Mouse (Mus musculus): ENCODE data around the gene Adipoq.

The Adipoq gene

DNA sequence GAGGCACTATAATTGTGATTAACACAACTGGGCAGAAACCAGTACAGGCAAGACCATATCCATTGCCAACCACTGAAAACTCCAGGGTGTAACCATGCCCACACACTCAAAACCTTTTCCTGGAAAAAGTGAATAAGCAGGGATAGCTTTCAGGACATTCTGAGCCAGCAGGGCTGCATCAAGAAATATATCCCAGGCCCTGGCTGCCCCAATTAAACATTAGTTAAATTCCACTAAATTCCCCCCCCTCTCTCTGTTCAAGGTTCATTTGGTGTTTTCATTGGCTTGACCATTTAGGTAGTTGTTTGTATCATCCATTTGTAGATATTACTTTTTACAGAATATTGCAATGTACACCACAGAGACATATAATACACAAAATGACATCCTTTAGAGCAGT is 50.0 kb downstream of the Adipoq start:
- DNase-seq (ENCODE audit: low read depth in 2 of 2, low spot score in 2 of 2) = no peak

DNA sequence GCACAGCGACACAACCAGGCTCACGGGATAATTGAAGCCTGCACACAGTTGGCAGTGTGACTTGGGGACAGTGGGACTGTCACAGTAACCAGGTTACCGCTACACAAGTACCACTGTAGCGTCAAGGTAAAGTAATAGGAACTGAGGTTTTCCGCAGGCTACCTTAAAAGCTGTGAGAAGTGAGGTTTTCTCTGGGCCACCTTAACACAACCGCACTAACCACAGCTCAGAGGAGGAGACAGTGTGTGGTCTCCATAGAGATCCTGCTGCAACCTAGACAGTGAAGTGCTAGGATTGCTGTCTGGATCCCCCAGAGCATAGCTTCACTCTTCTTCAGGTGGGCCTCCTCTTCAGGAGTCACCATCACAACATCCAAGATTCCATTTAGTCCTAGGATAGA is 50.5 kb downstream of the Adipoq start:
- DNase-seq (ENCODE audit: low read depth in 2 of 2, low spot score in 2 of 2) = peak in 1 of 2 experiments; percentile 49

DNA sequence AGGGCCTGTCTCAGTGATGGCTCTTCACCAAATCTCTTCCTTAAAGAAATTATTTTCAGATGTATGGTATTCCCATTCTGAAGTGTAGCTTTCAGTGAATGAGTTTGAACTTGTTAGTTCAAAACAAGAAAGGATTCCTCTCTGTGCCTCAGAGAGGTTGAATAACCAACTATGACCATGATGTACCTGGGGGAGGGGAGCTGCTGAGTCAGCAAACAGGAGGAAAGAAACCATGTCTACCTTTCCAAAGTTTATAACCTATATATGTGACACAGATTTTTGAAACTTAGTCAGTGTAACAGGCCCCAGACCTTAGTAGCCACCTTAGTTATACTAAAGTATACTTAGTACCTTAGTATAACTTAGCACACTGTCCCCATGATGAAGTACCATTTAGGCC is 55.2 kb downstream of the Adipoq start:
- DNase-seq (ENCODE audit: low read depth in 2 of 2, low spot score in 2 of 2) = no peak

Data from CD8-positive naive resting alpha-beta T cell, adult 2 months (primary cell).